Mouse (Mus musculus): ENCODE results near the gene Zfyve21. TPM values are rescaled to one million over a fixed set of nuclear protein-coding genes. Genes with fewer than 3 reads are reported as not detected.

Gene Zfyve21
- total RNA-seq, 1 experiment from 2014 or later = 8.4 TPM

Other genes starting within 250 kb of the Zfyve21 start
- 60.4 and 76.4 TPM in 2 replicates for gene Mark3, start 239.6 kb upstream of the Zfyve21 start, total RNA-seq (2017)
- gene Ckb, start 141.8 kb upstream of the Zfyve21 start, total RNA-seq (2017) = 1.1 and 2.8 TPM in 2 replicates
- gene Trmt61a, start 136.1 kb upstream of the Zfyve21 start, total RNA-seq (2017) = 6.2 and 12.7 TPM in 2 replicates
- gene Bag5, start 100.9 kb upstream of the Zfyve21 start, total RNA-seq (2017) = 38.3 and 44.9 TPM in 2 replicates
- gene Apopt1, start 100.9 kb upstream of the Zfyve21 start, total RNA-seq (2017) = 41.9 and 56.2 TPM in 2 replicates
- 39.2 and 98.8 TPM in 2 replicates for gene Klc1, start 55.3 kb upstream of the Zfyve21 start, total RNA-seq (2017)
- 6.6 and 8.4 TPM in 2 replicates for gene Xrcc3, start 297 bp upstream of the Zfyve21 start, total RNA-seq (2017)
- gene Ppp1r13b, start 93.9 kb downstream of the Zfyve21 start, total RNA-seq (2017) = 12.7 and 18.3 TPM in 2 replicates
- 466 and 542 TPM in 2 replicates for gene Atp5mpl, start 152.8 kb downstream of the Zfyve21 start, total RNA-seq (2017)
- gene Tdrd9, start 157.4 kb downstream of the Zfyve21 start, total RNA-seq (2017) = 0.09 TPM in 1 of 2 replicates, not detected in the other
- not detected in 2 replicates for gene Rd3l, start 167.1 kb downstream of the Zfyve21 start, total RNA-seq (2017)